Mouse (Mus musculus): ENCODE measurements around the gene E2f3. TPM values are rescaled to one million over a fixed set of nuclear protein-coding genes. Genes with fewer than 3 reads are reported as not detected.

Gene E2f3
- polyA plus RNA-seq, 1 experiment from 2014 or later: 2.6 TPM

DNA sequence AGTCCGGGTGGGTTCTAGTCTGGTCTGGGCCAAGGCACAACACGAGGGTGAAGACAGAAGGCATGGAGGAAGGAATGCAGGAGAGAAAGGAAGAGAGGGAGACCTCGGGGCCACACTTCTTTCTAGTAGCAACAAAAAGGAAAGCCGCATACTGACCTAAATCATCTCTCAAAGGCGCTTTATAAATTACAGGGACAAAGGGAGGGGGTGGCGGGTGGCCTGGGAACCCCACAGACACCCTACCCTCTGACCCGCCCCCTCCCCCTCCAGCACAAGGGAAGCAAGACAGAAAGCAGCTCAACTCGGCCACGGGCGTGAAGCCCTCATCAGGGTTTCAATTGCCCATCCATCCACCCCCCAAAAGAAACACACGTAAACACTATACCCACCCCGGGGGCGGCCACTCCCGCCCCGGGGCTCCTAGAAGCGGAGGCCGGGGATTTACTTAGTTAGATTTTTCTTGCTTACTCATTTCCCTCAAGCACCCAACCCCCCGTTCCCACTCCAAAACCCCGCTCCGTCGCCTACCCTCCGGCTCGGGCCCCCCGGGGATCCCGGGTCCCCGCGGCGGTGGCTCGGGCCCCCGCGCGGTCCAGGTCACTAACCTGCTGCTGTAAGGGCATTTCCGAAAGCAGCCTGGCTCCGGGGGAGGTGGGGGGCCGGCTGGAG lies 2.2 kb downstream of the E2f3 start:
- Histone ChIP-seq H3K27me3 (ENCODE audit: insufficient read depth, low read length) (no peaks in the 10 kb centered on the region), H3K4me1 (ENCODE audit: insufficient read depth) (peaks cover 29% of the 10 kb centered on the region), H3K36me3 (replicated peaks; ENCODE audit: insufficient read depth, low read length) (no peaks in the 10 kb centered on the region), H3K9ac (replicated peaks) (peak overlapping the region; percentile 99), H3K27ac (ENCODE audit: low read depth) (peak overlapping the region; percentile 97), H3K9me3 (ENCODE audit: low read length) (no peaks in the 10 kb centered on the region), H3K4me2 (ENCODE audit: low read depth, low read length) (peak overlapping the region; percentile 100), H3K4me3 (ENCODE audit: low read depth, low read length) (peak overlapping the region; percentile 91)
- TF ChIP-seq CTCF (IDR thresholded peaks at IDR 0.05; ENCODE audit: low read depth) (no peak), EP300 (IDR thresholded peaks at IDR 0.05; ENCODE audit: low read depth) (no peak)
- ATAC-seq (no peak), DNase-seq (no peak)
- WGBS (ENCODE audit: insufficient replicate concordance): 1% methylated on average over 33 of the region's 35 CpGs

DNA sequence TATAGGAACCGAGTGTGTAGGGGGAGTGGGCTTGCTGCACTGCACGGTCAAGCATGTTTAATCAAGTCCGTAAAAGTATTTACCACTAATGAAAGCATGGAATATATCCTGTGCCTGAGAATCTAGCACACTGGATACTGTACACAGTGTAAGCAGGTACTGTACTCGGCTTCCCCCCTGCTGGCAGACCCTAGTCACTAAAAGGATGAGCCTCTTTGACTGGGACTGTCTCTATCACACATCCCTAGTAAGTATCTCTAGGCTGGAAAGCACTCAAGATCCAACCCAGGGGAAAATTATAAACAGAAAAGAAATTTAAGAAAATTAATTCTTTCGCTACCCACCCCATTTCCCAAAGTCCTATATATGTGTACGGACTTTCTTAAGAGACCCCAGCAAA lies 2.8 kb downstream of the E2f3 start:
- H3K4me1 ChIP-seq (ENCODE audit: insufficient read depth): peaks cover 30% of the 10 kb centered on the region
- peak overlapping the region; percentile 91 for H3K4me3 ChIP-seq (ENCODE audit: low read depth, low read length)
- H3K9ac ChIP-seq (replicated peaks): peak overlapping the region; percentile 99; the same call in 1 of the 2 replicates
- no peak for ATAC-seq
- H3K27ac ChIP-seq (ENCODE audit: low read depth): no peak overlapping the region
- DNase-seq: peak; percentile 29
- WGBS (ENCODE audit: insufficient replicate concordance): 33% methylated on average over 6 of the region's 6 CpGs
- H3K4me2 ChIP-seq (ENCODE audit: low read depth, low read length): peak overlapping the region; percentile 100
- TF ChIP-seq CTCF (IDR thresholded peaks at IDR 0.05; ENCODE audit: low read depth) (peak; percentile 53), EP300 (IDR thresholded peaks at IDR 0.05; ENCODE audit: low read depth) (no peak)
- H3K9me3 ChIP-seq (ENCODE audit: low read length): no peaks in the 10 kb centered on the region
- 0 out of 2 replicates have a peak, but pooled peaks cover under 1% of the 10 kb centered on the region for H3K36me3 ChIP-seq (replicated peaks; ENCODE audit: insufficient read depth, low read length)
- H3K27me3 ChIP-seq (ENCODE audit: insufficient read depth, low read length): no peaks in the 10 kb centered on the region

DNA sequence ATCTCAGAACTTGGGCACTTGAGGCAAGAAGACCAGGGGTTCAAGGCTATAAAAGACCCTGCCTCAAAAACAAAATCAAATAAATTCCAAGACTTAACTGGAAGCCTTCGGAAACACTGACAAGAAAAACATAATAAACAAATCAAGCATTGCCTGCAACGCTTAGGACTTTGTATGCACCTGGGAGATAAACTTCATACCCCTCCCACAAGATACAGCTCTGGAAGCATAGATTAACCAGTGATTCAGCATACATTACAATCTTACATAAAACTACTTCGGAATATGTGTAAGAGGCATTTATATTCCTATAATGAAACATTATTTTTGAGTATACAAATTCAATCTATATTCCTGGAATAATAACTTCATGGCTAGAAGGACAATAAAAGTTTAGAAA lies 3.5 kb downstream of the E2f3 start:
- Histone ChIP-seq H3K9ac (replicated peaks) (no peak overlapping the region), H3K4me3 (ENCODE audit: low read depth, low read length) (no peak overlapping the region), H3K9me3 (ENCODE audit: low read length) (no peaks in the 10 kb centered on the region), H3K4me2 (ENCODE audit: low read depth, low read length) (0 out of 2 replicates have a peak overlapping the region, but pooled peaks have one; percentile 10), H3K27me3 (ENCODE audit: insufficient read depth, low read length) (no peaks in the 10 kb centered on the region), H3K36me3 (replicated peaks; ENCODE audit: insufficient read depth, low read length) (peaks cover 5% of the 10 kb centered on the region; the same call in 1 of the 2 replicates), H3K4me1 (ENCODE audit: insufficient read depth) (peaks cover 30% of the 10 kb centered on the region), H3K27ac (ENCODE audit: low read depth) (no peak overlapping the region)
- TF ChIP-seq EP300 (IDR thresholded peaks at IDR 0.05; ENCODE audit: low read depth): peak; percentile 58
- no peak for TF ChIP-seq CTCF (IDR thresholded peaks at IDR 0.05; ENCODE audit: low read depth)
- 47% methylated on average over 3 of the region's 3 CpGs for WGBS (ENCODE audit: insufficient replicate concordance)
- ATAC-seq: no peak
- no peak for DNase-seq

DNA sequence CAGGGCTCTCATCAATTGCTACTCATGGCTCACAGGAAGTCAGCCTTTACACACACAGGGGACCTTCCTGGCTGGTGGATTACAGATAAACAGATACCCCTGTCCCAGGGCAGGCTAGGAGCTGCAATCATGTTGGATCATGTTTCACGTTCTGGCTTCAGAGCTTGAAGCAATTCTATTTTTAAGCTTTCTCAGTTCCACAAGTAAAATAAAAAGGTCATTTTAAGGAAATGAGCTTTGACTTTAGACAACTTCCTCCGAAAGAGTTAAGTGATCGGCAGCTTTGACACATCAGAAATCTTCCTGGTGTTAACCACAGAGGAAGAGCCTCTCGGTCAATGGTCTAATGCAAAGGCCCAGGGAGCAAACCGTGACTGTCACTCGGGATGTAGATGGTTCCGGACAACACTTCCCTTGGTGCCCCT lies 6.7 kb downstream of the E2f3 start:
- TF ChIP-seq CTCF (IDR thresholded peaks at IDR 0.05; ENCODE audit: low read depth): no peak
- no peak for TF ChIP-seq EP300 (IDR thresholded peaks at IDR 0.05; ENCODE audit: low read depth)
- Histone ChIP-seq H3K27ac (ENCODE audit: low read depth) (no peak overlapping the region), H3K4me1 (ENCODE audit: insufficient read depth) (peaks cover 19% of the 10 kb centered on the region), H3K9me3 (ENCODE audit: low read length) (no peaks in the 10 kb centered on the region), H3K4me3 (ENCODE audit: low read depth, low read length) (no peak overlapping the region), H3K9ac (replicated peaks) (no peak overlapping the region), H3K27me3 (ENCODE audit: insufficient read depth, low read length) (no peaks in the 10 kb centered on the region), H3K36me3 (replicated peaks; ENCODE audit: insufficient read depth, low read length) (peaks cover 9% of the 10 kb centered on the region; the same call in 1 of the 2 replicates), H3K4me2 (ENCODE audit: low read depth, low read length) (peak overlapping the region; percentile 31; the same call in 1 of the 2 replicates)
- WGBS (ENCODE audit: insufficient replicate concordance): 36% methylated on average over 7 of the region's 7 CpGs
- DNase-seq (no peak), ATAC-seq (0 out of 2 replicates have a peak, but pooled peaks have one; percentile 3)

DNA sequence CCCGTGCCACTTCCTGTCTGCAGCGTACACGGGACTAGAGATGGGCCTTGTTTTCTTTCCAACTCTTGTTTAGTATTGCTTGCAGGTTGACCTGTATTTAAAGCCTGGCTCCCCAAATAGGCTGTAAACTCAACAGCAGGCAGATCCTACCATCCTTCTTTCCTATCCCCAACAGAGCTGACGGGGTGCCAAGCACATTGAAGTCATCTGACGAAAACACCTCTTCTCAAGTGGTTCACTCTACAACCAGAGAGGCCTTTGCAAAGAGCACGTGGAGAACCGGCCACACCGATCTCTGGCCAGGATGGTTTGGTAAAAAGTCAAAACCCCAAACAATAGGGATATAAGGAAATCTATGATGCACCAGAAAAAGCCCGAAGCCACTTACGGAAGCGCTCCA lies 8.5 kb downstream of the E2f3 start:
- WGBS (ENCODE audit: insufficient replicate concordance): 86% methylated on average over 11 of the region's 11 CpGs
- Histone ChIP-seq H3K36me3 (replicated peaks; ENCODE audit: insufficient read depth, low read length) (peaks cover 9% of the 10 kb centered on the region; the same call in 1 of the 2 replicates), H3K4me2 (ENCODE audit: low read depth, low read length) (no peak overlapping the region), H3K4me3 (ENCODE audit: low read depth, low read length) (no peak overlapping the region), H3K4me1 (ENCODE audit: insufficient read depth) (peaks cover 13% of the 10 kb centered on the region), H3K27ac (ENCODE audit: low read depth) (no peak overlapping the region), H3K9me3 (ENCODE audit: low read length) (no peaks in the 10 kb centered on the region), H3K27me3 (ENCODE audit: insufficient read depth, low read length) (no peaks in the 10 kb centered on the region), H3K9ac (replicated peaks) (no peak overlapping the region)
- no peak for DNase-seq
- TF ChIP-seq CTCF (IDR thresholded peaks at IDR 0.05; ENCODE audit: low read depth) (no peak), EP300 (IDR thresholded peaks at IDR 0.05; ENCODE audit: low read depth) (no peak)
- no peak for ATAC-seq

DNA sequence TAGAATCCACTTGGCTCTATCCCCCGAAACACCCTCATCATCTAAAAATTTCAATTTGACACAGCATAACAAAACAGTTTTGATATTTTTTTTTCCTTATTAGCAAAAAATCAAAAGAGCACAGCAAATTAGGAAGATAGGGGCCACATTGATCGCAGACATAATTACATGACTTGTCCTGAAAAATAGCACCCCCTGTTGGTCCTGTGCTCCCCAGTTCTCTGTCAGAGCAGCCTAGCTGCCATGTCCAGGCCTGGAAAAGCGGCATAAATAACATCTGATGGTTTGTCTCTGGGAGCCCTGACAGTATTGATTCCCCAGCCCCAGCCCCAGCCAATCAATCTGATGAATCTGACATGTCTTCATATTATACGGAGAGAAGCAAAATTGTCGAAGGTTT lies 11.8 kb downstream of the E2f3 start:
- peaks cover 9% of the 10 kb centered on the region; the same call in 1 of the 2 replicates for H3K36me3 ChIP-seq (replicated peaks; ENCODE audit: insufficient read depth, low read length)
- 74% methylated on average over 5 of the region's 5 CpGs for WGBS (ENCODE audit: insufficient replicate concordance)

More for the DNA sequence above, 11.8 kb downstream of the E2f3 start:
- H3K27me3 ChIP-seq (ENCODE audit: insufficient read depth, low read length): no peaks in the 10 kb centered on the region
- DNase-seq (no peak), ATAC-seq (no peak)
- H3K4me1 ChIP-seq (ENCODE audit: insufficient read depth): peaks cover 5% of the 10 kb centered on the region; the same call in 1 of the 2 replicates
- no peak overlapping the region for H3K4me2 ChIP-seq (ENCODE audit: low read depth, low read length)
- H3K27ac ChIP-seq (ENCODE audit: low read depth): no peak overlapping the region
- H3K4me3 ChIP-seq (ENCODE audit: low read depth, low read length): no peak overlapping the region
- H3K9ac ChIP-seq (replicated peaks): no peak overlapping the region
- H3K9me3 ChIP-seq (ENCODE audit: low read length): no peaks in the 10 kb centered on the region
- no peak for TF ChIP-seq EP300 (IDR thresholded peaks at IDR 0.05; ENCODE audit: low read depth)
- peak; percentile 50 for TF ChIP-seq CTCF (IDR thresholded peaks at IDR 0.05; ENCODE audit: low read depth)
